Mouse (Mus musculus) lung, postnatal 0 days (tissue): ENCODE measurements around the gene Smyd1.
A peak's percentile ranks its signal among the peaks of the same experiment; 100 is the strongest.

Experiments
- CTCF ChIP-seq: IDR thresholded peaks from 2 replicates; pipeline ENCODE4 v1.5.1; 2016; ENCODE audit warnings: antibody characterized with exemption, mild to moderate bottlenecking
- EP300 ChIP-seq: IDR thresholded peaks from 2 replicates; pipeline ENCODE4 v1.6.1; 2016; ENCODE audit warnings: antibody characterized with exemption, mild to moderate bottlenecking, control low read depth

GRCm38 (mm10) chr6:71166551-71167169, 155.4 kb downstream of the Smyd1 start:
- TF ChIP-seq EP300: no peak
- TF ChIP-seq CTCF: peak; percentile 81
